Mouse (Mus musculus): ENCODE measurements around the gene Cdk11b. TPM values are rescaled to one million over a fixed set of nuclear protein-coding genes. Genes with fewer than 3 reads are reported as not detected.
A peak's percentile ranks its signal among the peaks of the same experiment; 100 is the strongest.

Gene Cdk11b
- polyA plus RNA-seq, 1 experiment from 2014 or later: 56.3 TPM

DNA sequence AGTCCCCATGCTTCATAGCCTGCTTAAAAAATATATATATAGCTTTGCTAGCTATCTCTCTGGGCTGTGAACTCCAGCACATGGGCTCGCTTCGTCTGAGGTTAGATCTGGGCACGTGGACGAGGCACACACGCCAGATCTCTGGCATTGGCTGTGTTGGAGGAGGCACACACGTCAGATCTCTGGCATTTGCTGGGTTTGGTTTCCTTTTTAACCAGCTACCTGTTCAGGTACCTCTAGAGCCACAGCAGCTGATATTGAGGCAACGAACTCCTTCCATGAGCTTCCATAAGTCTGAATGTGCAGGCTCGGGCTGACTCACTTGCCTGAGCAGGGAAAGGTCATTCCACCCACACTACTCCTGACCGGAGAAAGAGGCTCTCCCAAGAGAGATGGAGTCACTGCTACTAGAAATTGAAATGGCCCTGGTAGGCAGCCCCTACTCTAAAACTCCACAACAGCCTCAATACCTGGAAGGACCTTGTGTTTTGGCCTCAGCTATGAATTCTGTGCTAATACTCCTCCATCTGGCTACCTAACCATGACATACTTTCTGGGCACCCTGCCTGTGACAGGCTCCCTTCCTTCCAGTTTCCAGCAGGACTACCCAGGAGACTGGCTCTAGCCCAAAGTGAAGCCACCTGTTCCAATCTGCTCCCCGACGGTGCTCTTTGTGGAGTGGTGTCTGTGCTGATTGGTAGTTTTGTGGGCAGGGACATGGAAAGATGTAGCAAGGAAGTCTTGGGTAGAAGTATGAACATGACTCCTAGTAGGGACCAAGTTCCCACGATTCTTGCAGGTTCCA is 66.1 kb downstream of the Cdk11b start:
- no peak overlapping the region for H3K27ac ChIP-seq (ENCODE audit: low read depth)
- DNase-seq (no peak), ATAC-seq (ENCODE audit: insufficient read depth) (no peak)
- no peak overlapping the region for H3K4me2 ChIP-seq
- H3K9ac ChIP-seq: no peak overlapping the region
- H3K4me1 ChIP-seq (ENCODE audit: insufficient read depth): no peaks in the 10 kb centered on the region
- H3K36me3 ChIP-seq (ENCODE audit: insufficient read depth): no peaks in the 10 kb centered on the region
- H3K27me3 ChIP-seq (ENCODE audit: insufficient read depth, low read length): 0 out of 2 replicates have a peak, but pooled peaks cover 9% of the 10 kb centered on the region
- H3K4me3 ChIP-seq (ENCODE audit: low read depth, low read length): no peak overlapping the region
- 79% methylated on average over 12 of the region's 12 CpGs for WGBS
- TF ChIP-seq CTCF (IDR thresholded peaks at IDR 0.05; ENCODE audit: low read depth): no peak
- no peaks in the 10 kb centered on the region for H3K9me3 ChIP-seq (ENCODE audit: low read depth, low read length)

DNA sequence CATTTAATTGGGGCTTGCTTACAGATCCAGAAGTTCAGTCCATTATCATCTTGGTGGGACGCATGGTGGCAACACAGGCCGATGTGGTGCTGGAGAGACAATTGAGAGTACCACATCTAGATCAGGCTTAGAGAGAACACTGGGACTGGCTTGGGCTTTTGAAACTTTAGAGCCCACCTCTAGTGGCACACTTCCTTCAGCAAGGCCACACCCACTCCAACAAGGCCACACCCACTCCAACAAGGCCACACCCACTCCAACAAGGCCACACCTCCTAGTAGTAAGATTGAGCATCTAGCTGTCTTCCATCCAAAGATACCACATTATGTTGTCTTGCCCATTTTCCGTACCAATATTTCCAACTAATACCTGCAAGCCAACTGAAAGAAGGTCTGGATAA is 67.8 kb downstream of the Cdk11b start:
- no peaks in the 10 kb centered on the region for H3K9me3 ChIP-seq (ENCODE audit: low read depth, low read length)
- H3K4me1 ChIP-seq (ENCODE audit: insufficient read depth): no peaks in the 10 kb centered on the region
- ATAC-seq (ENCODE audit: insufficient read depth) (no peak), DNase-seq (no peak)
- H3K4me3 ChIP-seq (ENCODE audit: low read depth, low read length): no peak overlapping the region
- no peaks in the 10 kb centered on the region for H3K36me3 ChIP-seq (ENCODE audit: insufficient read depth)
- H3K27ac ChIP-seq (ENCODE audit: low read depth): no peak overlapping the region
- peaks cover 9% of the 10 kb centered on the region; the same call in 1 of the 2 replicates for H3K27me3 ChIP-seq (ENCODE audit: insufficient read depth, low read length)
- no peak overlapping the region for H3K9ac ChIP-seq
- 97% methylated on average over 3 of the region's 3 CpGs for WGBS
- TF ChIP-seq CTCF (IDR thresholded peaks at IDR 0.05; ENCODE audit: low read depth): no peak
- no peak overlapping the region for H3K4me2 ChIP-seq

DNA sequence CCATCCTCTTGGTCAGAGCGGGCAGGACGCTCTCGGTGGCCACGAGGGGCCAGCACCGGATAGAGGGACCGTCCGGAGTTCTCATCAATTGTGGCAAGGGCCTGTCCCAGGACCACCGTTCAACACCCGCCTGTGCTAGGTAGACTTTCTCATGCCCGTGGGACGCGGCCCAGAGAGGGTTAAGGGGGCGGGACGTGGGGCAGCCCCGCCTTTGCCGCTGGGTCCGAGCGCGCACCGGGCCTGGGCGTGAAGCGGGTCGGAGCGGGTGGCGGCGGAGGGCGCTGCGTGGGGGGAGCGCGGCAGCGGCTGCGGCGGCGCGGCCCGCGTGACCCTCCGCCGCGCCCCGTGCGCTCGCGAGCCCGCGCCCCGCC is 69.4 kb downstream of the Cdk11b start, which contains the start of gene Fndc10:
Fndc10 (plus strand) TSS at position 232 of the 371 bp plus-strand sequence.
- Histone ChIP-seq H3K9ac (peak within 1 kb of the TSS; percentile 68), H3K27me3 (ENCODE audit: insufficient read depth, low read length) (peaks cover 9% of the 10 kb centered on the region; the same call in 1 of the 2 replicates), H3K27ac (ENCODE audit: low read depth) (peak within 1 kb of the TSS; percentile 30; the same call in 1 of the 2 replicates), H3K4me2 (peak within 1 kb of the TSS; percentile 96), H3K4me3 (ENCODE audit: low read depth, low read length) (peak within 1 kb of the TSS; percentile 66), H3K4me1 (ENCODE audit: insufficient read depth) (no peaks in the 10 kb centered on the region), H3K36me3 (ENCODE audit: insufficient read depth) (no peaks in the 10 kb centered on the region), H3K9me3 (ENCODE audit: low read depth, low read length) (no peaks in the 10 kb centered on the region)
- DNase-seq (peak; percentile 73), ATAC-seq (ENCODE audit: insufficient read depth) (peak; percentile 88)
- peak; percentile 37; the same call in 1 of the 2 replicates for TF ChIP-seq CTCF (IDR thresholded peaks at IDR 0.05; ENCODE audit: low read depth)
- 0% methylated on average over 29 of the region's 47 CpGs for whole genome bisulfite sequencing

DNA sequence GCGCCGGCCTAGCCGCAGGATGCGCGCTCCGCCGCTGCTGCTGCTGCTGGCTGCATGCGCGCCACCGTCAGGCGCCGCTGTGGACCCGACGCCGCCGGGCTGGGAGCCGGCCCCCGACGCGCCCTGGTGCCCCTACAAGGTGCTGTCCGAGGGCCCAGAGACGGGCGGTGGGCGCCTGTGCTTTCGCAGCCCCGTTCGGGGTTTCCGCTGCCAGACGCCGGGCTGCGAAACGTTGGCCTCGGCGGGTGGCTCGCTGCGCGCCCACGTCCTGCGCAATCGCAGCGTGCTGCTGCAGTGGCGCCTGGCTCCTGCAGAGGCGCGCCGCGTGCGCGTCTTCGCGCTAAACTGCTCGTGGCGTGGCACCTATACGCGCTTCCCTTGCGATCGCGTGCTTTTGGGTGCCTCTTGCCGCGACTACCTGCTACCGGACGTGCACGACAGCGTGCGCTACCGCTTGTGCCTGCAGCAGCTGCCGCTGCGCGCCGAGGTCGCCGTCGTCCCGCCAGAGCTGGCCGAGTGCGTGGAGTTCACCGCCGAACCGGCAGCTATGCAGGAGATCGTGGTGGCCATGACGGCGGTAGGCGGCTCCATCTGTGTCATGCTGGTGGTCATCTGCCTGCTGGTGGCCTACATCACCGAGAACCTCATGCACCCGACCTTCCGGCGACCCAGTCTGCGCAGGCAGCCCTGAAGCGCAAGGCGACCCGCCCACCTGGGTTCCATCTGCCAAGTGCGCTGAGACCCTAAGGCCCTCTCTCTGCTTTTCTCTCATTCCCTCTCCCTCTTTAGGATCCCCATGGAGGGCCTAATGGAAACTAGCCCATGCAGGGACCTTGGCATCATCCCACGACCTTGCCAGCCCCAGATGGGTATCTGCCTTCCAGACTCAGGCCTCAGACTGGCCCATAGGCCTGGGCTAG is 70.1 kb downstream of the Cdk11b start:
- H3K36me3 ChIP-seq (ENCODE audit: insufficient read depth): no peaks in the 10 kb centered on the region
- no peaks in the 10 kb centered on the region for H3K9me3 ChIP-seq (ENCODE audit: low read depth, low read length)
- peak overlapping the region; percentile 30; the same call in 1 of the 2 replicates for H3K27ac ChIP-seq (ENCODE audit: low read depth)
- peak overlapping the region; percentile 96 for H3K4me2 ChIP-seq
- DNase-seq (peak; percentile 75), ATAC-seq (ENCODE audit: insufficient read depth) (peak; percentile 74)
- under 1% methylated on average over 92 of the region's 92 CpGs for WGBS
- peak overlapping the region; percentile 66 for H3K4me3 ChIP-seq (ENCODE audit: low read depth, low read length)
- TF ChIP-seq CTCF (IDR thresholded peaks at IDR 0.05; ENCODE audit: low read depth): no peak; the same call in 1 of the 2 replicates
- no peaks in the 10 kb centered on the region for H3K4me1 ChIP-seq (ENCODE audit: insufficient read depth)
- H3K9ac ChIP-seq: peak overlapping the region; percentile 68
- H3K27me3 ChIP-seq (ENCODE audit: insufficient read depth, low read length): peaks cover 9% of the 10 kb centered on the region; the same call in 1 of the 2 replicates

DNA sequence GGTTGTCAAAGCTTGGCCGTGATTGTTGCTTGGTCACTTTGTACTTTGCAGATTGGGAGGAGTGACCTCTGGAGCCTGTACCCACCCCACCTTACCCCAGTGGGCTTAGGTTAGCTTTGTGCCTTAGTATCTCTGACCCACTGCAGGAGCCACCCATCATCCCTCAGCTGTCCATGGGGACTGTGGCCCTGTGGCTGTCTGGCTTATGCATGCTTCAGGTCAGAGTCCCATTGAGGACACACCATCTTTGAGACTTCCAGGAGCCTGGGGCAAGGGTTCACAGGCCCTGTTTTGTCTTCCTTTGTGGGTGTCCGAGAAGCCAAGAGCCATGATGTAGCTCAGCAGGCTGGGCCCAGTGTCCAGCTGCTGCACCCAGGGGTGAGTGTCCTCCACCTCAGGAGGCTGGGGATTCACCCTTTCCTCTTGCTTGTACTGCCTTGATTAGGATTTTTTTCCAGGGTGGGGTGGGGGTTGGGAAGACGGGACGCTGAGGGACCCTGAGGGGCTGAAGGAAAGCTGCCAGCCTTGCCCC is 70.9 kb downstream of the Cdk11b start:
- H3K27ac ChIP-seq (ENCODE audit: low read depth): no peak overlapping the region
- H3K4me2 ChIP-seq: peak overlapping the region; percentile 96
- no peaks in the 10 kb centered on the region for H3K4me1 ChIP-seq (ENCODE audit: insufficient read depth)
- H3K36me3 ChIP-seq (ENCODE audit: insufficient read depth): no peaks in the 10 kb centered on the region
- H3K9me3 ChIP-seq (ENCODE audit: low read depth, low read length): no peaks in the 10 kb centered on the region
- peaks cover 9% of the 10 kb centered on the region; the same call in 1 of the 2 replicates for H3K27me3 ChIP-seq (ENCODE audit: insufficient read depth, low read length)
- H3K4me3 ChIP-seq (ENCODE audit: low read depth, low read length): no peak overlapping the region; the same call in 1 of the 2 replicates
- ATAC-seq (ENCODE audit: insufficient read depth) (no peak), DNase-seq (no peak)
- WGBS: 86% methylated on average over 4 of the region's 4 CpGs
- peak overlapping the region; percentile 68 for H3K9ac ChIP-seq
- TF ChIP-seq CTCF (IDR thresholded peaks at IDR 0.05; ENCODE audit: low read depth): no peak

DNA sequence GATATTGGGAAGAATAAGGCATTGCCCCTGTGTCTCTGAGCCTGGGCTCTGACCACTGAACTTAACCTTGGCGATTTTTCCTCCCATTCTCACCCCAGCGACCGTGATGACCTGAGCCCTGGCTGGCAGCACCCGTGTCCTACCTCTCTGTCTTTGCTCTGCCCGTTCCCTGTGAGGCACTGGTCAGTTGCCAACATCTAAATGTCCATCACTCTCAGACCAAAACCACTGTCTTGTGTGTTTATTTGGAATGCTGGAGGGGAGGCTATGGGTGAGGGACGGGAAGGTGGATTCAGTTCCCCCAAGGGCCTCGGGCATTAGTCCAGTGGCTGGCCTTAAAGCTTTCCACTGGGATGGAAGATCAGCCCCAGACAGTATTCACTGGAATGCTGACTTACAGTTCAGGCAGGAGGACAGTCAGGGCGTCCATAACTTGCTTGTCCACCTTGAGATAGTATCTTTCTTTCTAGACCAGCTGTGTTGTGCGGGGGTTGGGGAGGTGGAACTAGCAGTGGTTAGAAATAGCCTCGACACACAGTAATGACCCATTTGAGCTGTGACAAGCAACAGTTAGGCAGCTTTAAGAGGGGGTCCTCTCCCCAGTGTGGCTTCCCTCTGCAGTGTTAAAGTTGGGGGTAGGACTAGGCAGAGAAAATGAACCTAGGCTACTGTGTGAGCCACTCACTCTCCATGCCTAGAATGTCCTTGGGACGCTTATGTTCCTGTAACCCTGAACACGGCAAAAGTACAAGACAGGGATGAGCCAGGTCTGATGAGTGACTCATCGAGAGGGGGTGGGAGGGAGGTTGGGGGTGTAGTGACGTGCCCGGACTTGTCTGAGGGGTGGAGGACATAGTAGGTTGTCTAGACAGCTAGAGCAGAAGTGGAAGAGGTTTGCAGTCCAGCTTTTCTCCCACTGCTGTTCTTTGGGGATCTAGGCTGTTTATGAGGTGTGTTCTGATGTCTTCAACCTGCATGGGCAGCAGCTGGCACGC is 71.9 kb downstream of the Cdk11b start:
- Histone ChIP-seq H3K4me3 (ENCODE audit: low read depth, low read length) (no peak overlapping the region), H3K4me2 (peak overlapping the region; percentile 96; the same call in 1 of the 2 replicates), H3K27me3 (ENCODE audit: insufficient read depth, low read length) (peaks cover 9% of the 10 kb centered on the region; the same call in 1 of the 2 replicates), H3K36me3 (ENCODE audit: insufficient read depth) (no peaks in the 10 kb centered on the region), H3K27ac (ENCODE audit: low read depth) (no peak overlapping the region), H3K9me3 (ENCODE audit: low read depth, low read length) (no peaks in the 10 kb centered on the region), H3K9ac (no peak overlapping the region; the same call in 1 of the 2 replicates), H3K4me1 (ENCODE audit: insufficient read depth) (no peaks in the 10 kb centered on the region)
- TF ChIP-seq CTCF (IDR thresholded peaks at IDR 0.05; ENCODE audit: low read depth): no peak
- DNase-seq (no peak), ATAC-seq (ENCODE audit: insufficient read depth) (no peak)
- WGBS: 59% methylated on average over 16 of the region's 16 CpGs

Other genes with a start within 250 kb of the Cdk11b start
- gene Gabrd, start 226.7 kb upstream of the Cdk11b start, polyA plus RNA-seq (2014; fragmentation: Nextera tagmentation; extraction: Ambion mirVana): not detected in 2 replicates
- gene Cfap74, start 215.7 kb upstream of the Cdk11b start, polyA plus RNA-seq (2014; fragmentation: Nextera tagmentation; extraction: Ambion mirVana): 1.8 TPM in 2 replicates
- not detected in 2 replicates for gene Tmem52, start 155.7 kb upstream of the Cdk11b start, polyA plus RNA-seq (2014; fragmentation: Nextera tagmentation; extraction: Ambion mirVana)
- gene Gnb1, start 133.5 kb upstream of the Cdk11b start, polyA plus RNA-seq (2014; fragmentation: Nextera tagmentation; extraction: Ambion mirVana): 570 and 585 TPM in 2 replicates
- 85.0 and 90.5 TPM in 2 replicates for gene Nadk, start 62.5 kb upstream of the Cdk11b start, polyA plus RNA-seq (2014; fragmentation: Nextera tagmentation; extraction: Ambion mirVana)
- 9.5 and 9.7 TPM in 2 replicates for gene Slc35e2, start 23.4 kb upstream of the Cdk11b start, polyA plus RNA-seq (2014; fragmentation: Nextera tagmentation; extraction: Ambion mirVana)
- not detected in 2 replicates for gene Gm10563, start 20.6 kb downstream of the Cdk11b start, polyA plus RNA-seq (2014; fragmentation: Nextera tagmentation; extraction: Ambion mirVana)
- gene Mmp23, start 28.5 kb downstream of the Cdk11b start, polyA plus RNA-seq (2014; fragmentation: Nextera tagmentation; extraction: Ambion mirVana): 34.8 and 38.7 TPM in 2 replicates
- gene Mib2, start 44.3 kb downstream of the Cdk11b start, polyA plus RNA-seq (2014; fragmentation: Nextera tagmentation; extraction: Ambion mirVana): 22.4 and 24.8 TPM in 2 replicates
- gene Fndc10, start 69.5 kb downstream of the Cdk11b start, polyA plus RNA-seq (2014; fragmentation: Nextera tagmentation; extraction: Ambion mirVana): 2.5 and 2.7 TPM in 2 replicates
- gene Ssu72, start 79.9 kb downstream of the Cdk11b start, polyA plus RNA-seq (2014; fragmentation: Nextera tagmentation; extraction: Ambion mirVana): 153 and 156 TPM in 2 replicates
- 0.41 and 0.86 TPM in 2 replicates for gene Tmem240, start 109.9 kb downstream of the Cdk11b start, polyA plus RNA-seq (2014; fragmentation: Nextera tagmentation; extraction: Ambion mirVana)
- gene Atad3a, start 136.2 kb downstream of the Cdk11b start, polyA plus RNA-seq (2014; fragmentation: Nextera tagmentation; extraction: Ambion mirVana): 96.6 and 102 TPM in 2 replicates
- 8.7 and 8.9 TPM in 2 replicates for gene Vwa1, start 149.8 kb downstream of the Cdk11b start, polyA plus RNA-seq (2014; fragmentation: Nextera tagmentation; extraction: Ambion mirVana)
- 0.12 and 0.15 TPM in 2 replicates for gene Tmem88b, start 161.0 kb downstream of the Cdk11b start, polyA plus RNA-seq (2014; fragmentation: Nextera tagmentation; extraction: Ambion mirVana)
- gene Ankrd65, start 165.6 kb downstream of the Cdk11b start, polyA plus RNA-seq (2014; fragmentation: Nextera tagmentation; extraction: Ambion mirVana): not detected in 2 replicates
- gene Mrpl20, start 178.0 kb downstream of the Cdk11b start, polyA plus RNA-seq (2014; fragmentation: Nextera tagmentation; extraction: Ambion mirVana): 226 and 231 TPM in 2 replicates
- gene Ccnl2, start 187.6 kb downstream of the Cdk11b start, polyA plus RNA-seq (2014; fragmentation: Nextera tagmentation; extraction: Ambion mirVana): 172 and 174 TPM in 2 replicates
- 124 and 136 TPM in 2 replicates for gene Aurkaip1, start 206.4 kb downstream of the Cdk11b start, polyA plus RNA-seq (2014; fragmentation: Nextera tagmentation; extraction: Ambion mirVana)
- gene Mxra8, start 214.8 kb downstream of the Cdk11b start, polyA plus RNA-seq (2014; fragmentation: Nextera tagmentation; extraction: Ambion mirVana): 148 and 155 TPM in 2 replicates
- gene Dvl1, start 222.5 kb downstream of the Cdk11b start, polyA plus RNA-seq (2014; fragmentation: Nextera tagmentation; extraction: Ambion mirVana): 11.3 and 17.8 TPM in 2 replicates
- 0.16 and 0.22 TPM in 2 replicates for gene Tas1r3, start 238.5 kb downstream of the Cdk11b start, polyA plus RNA-seq (2014; fragmentation: Nextera tagmentation; extraction: Ambion mirVana)
- gene Cptp, start 244.6 kb downstream of the Cdk11b start, polyA plus RNA-seq (2014; fragmentation: Nextera tagmentation; extraction: Ambion mirVana): 17.1 and 18.4 TPM in 2 replicates
- 83.6 and 84.7 TPM in 2 replicates for gene Ints11, start 244.7 kb downstream of the Cdk11b start, polyA plus RNA-seq (2014; fragmentation: Nextera tagmentation; extraction: Ambion mirVana)